ENCODE assay signal across 8 mouse cellular contexts in the genomic region with DNA sequence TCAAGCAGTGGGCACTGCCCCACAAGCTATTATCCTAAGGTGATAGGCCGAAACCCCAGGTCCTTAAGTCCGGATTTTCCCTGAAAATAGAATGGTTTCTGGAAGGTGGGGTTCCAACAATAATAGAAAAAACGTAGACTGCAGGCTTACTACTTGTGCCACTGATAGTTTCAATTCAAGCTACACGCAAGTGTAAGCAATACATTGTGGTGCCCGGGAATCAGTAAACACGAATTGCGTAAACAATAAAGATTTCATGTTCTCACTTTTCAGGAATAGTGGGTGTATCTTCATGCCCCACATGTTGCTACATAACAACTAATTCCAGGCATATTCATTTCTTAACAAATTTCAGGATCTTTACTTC. TPM values are rescaled to one million over a fixed set of nuclear protein-coding genes. Genes with fewer than 3 reads are reported as not detected.
DNase-seq lines count a peak whose midpoint lies in the region; ATAC-seq and TF ChIP-seq lines count a peak whose summit lies in the region.

No protein-coding gene starts in this region.

- no peaks in the 10 kb centered on the region; the same call in 1 of the 2 replicates for H3K4me1 ChIP-seq in lung, adult 2 months (ENCODE audit: control insufficient read depth, insufficient read depth, low read length)
- H3K4me1 ChIP-seq in embryonic facial prominence, embryonic 14.5 days (ENCODE audit: control insufficient read depth, insufficient read depth, low read length) = no peaks in the 10 kb centered on the region
- H3K4me1 ChIP-seq in intestine, embryonic 16.5 days (ENCODE audit: control insufficient read depth, insufficient read depth, low read length) = no peaks in the 10 kb centered on the region
- H3K4me1 ChIP-seq in neural tube, embryonic 13.5 days (replicated peaks) = peaks cover 14% of the 10 kb centered on the region; the same call in 1 of the 2 replicates

- H3K9ac ChIP-seq in embryonic facial prominence, embryonic 14.5 days (ENCODE audit: low read depth, low read length) = peak overlapping the region; percentile 48
- H3K9ac ChIP-seq in intestine, embryonic 16.5 days (ENCODE audit: low read depth, low read length) = peak overlapping the region; percentile 54; the same call in 1 of the 2 replicates
- H3K9ac ChIP-seq in neural tube, embryonic 13.5 days = peak overlapping the region; percentile 54; the same call in 1 of the 2 replicates

- 43% methylated on average over 7 of the region's 7 CpGs for WGBS in lung, adult 2 months
- WGBS in embryonic facial prominence, embryonic 14.5 days = 32% methylated on average over 7 of the region's 7 CpGs
- WGBS in intestine, embryonic 16.5 days = 26% methylated on average over 7 of the region's 7 CpGs
- 27% methylated on average over 7 of the region's 7 CpGs for WGBS in neural tube, embryonic 13.5 days

- no peak for TF ChIP-seq CTCF in lung, adult 2 months (IDR thresholded peaks at IDR 0.05; ENCODE audit: insufficient read depth, low read length)

- peak overlapping the region; percentile 32 for H3K4me3 ChIP-seq in lung, adult 2 months (replicated peaks; ENCODE audit: extremely low read depth, low read depth, low read length)
- H3K4me3 ChIP-seq in embryonic facial prominence, embryonic 14.5 days (ENCODE audit: low read depth, low read length) = peak overlapping the region; percentile 58
- H3K4me3 ChIP-seq in intestine, embryonic 16.5 days (ENCODE audit: low read length) = peak overlapping the region; percentile 57
- peak overlapping the region; percentile 54 for H3K4me3 ChIP-seq in neural tube, embryonic 13.5 days

- H3K27ac ChIP-seq in embryonic facial prominence, embryonic 14.5 days (replicated peaks; ENCODE audit: low read depth, low read length) = peak overlapping the region; percentile 44
- H3K27ac ChIP-seq in intestine, embryonic 16.5 days (ENCODE audit: low read length) = peak overlapping the region; percentile 57
- peak overlapping the region; percentile 65 for H3K27ac ChIP-seq in neural tube, embryonic 13.5 days (replicated peaks)

- H3K4me2 ChIP-seq in embryonic facial prominence, embryonic 14.5 days (ENCODE audit: low read depth, low read length) = peak overlapping the region; percentile 53
- peak overlapping the region; percentile 51 for H3K4me2 ChIP-seq in intestine, embryonic 16.5 days (ENCODE audit: low read depth, low read length)
- H3K4me2 ChIP-seq in neural tube, embryonic 13.5 days = peak overlapping the region; percentile 56

- no peak for TF ChIP-seq POLR2A in lung, adult 2 months (IDR thresholded peaks at IDR 0.05; ENCODE audit: borderline replicate concordance, extremely low read depth, low read depth, low read length)

- 0 out of 2 replicates have a peak, but pooled peaks cover under 1% of the 10 kb centered on the region for H3K27me3 ChIP-seq in embryonic facial prominence, embryonic 14.5 days (replicated peaks; ENCODE audit: control insufficient read depth, insufficient read depth, low read length)
- no peaks in the 10 kb centered on the region for H3K27me3 ChIP-seq in intestine, embryonic 16.5 days (replicated peaks; ENCODE audit: control insufficient read depth, insufficient read depth, low read length)
- peaks cover 13% of the 10 kb centered on the region for H3K27me3 ChIP-seq in neural tube, embryonic 13.5 days

- no peak for ATAC-seq in embryonic facial prominence, embryonic 14.5 days (ENCODE audit: low read depth)
- no peak for ATAC-seq in intestine, embryonic 16.5 days
- ATAC-seq in neural tube, embryonic 13.5 days (ENCODE audit: low read depth) = no peak
- no peak for ATAC-seq in erythroid progenitor cell, adult 5-6 weeks (replicated peaks; ENCODE audit: low FRiP score, poor library complexity, severe bottlenecking)

- H3K36me3 ChIP-seq in embryonic facial prominence, embryonic 14.5 days (ENCODE audit: control insufficient read depth, insufficient read depth, low read length) = no peaks in the 10 kb centered on the region
- no peaks in the 10 kb centered on the region for H3K36me3 ChIP-seq in intestine, embryonic 16.5 days (ENCODE audit: control insufficient read depth, insufficient read depth, low read length)
- H3K36me3 ChIP-seq in neural tube, embryonic 13.5 days = no peaks in the 10 kb centered on the region

- H3K9me3 ChIP-seq in embryonic facial prominence, embryonic 14.5 days (ENCODE audit: control insufficient read depth, low read length) = no peaks in the 10 kb centered on the region
- no peaks in the 10 kb centered on the region for H3K9me3 ChIP-seq in intestine, embryonic 16.5 days (ENCODE audit: control insufficient read depth, low read length)
- H3K9me3 ChIP-seq in neural tube, embryonic 13.5 days = no peaks in the 10 kb centered on the region

- DNase-seq in lung, adult 2 months = no peak
- DNase-seq in lung, adult 18-20 months = no peak
- DNase-seq in embryonic facial prominence, embryonic 14.5 days (ENCODE audit: low spot score) = no peak
- DNase-seq in T-cell, adult 2 months (ENCODE audit: low spot score) = no peak
- DNase-seq in adrenal gland, adult 8-10 months = no peak

RNA-seq across cellular contexts. Expression of a gene that starts 0.4 kb away (rescaled TPM):
- 11.3 and 26.5 TPM in 2 replicates for polyA plus RNA-seq in lung, adult 2 months (2012; rRNA removed)
- polyA plus RNA-seq in embryonic facial prominence, embryonic 14.5 days (2014; fragmentation: Nextera tagmentation; extraction: Ambion mirVana) = 42.1 and 46.8 TPM in 2 replicates
- polyA plus RNA-seq in intestine, embryonic 16.5 days (2015; fragmentation: Nextera tagmentation; extraction: Ambion mirVana) = 54.2 and 56.4 TPM in 2 replicates
- polyA plus RNA-seq in neural tube, embryonic 13.5 days (2015; fragmentation: Nextera tagmentation; extraction: Ambion mirVana) = 50.3 and 61.3 TPM in 2 replicates
- 7.1 and 9.0 TPM in 2 replicates for total RNA-seq in erythroid progenitor cell, adult 5-6 weeks (2015; ENCODE audit: low replicate concordance)
- 8.7 and 12.8 TPM in 2 replicates for total RNA-seq in erythroid progenitor cell, adult 5-6 weeks (2017; ENCODE audit: low replicate concordance)
- total RNA-seq in adrenal gland, adult 8-10 months (2022) = 10 to 100 TPM; 49.1 to 69.9 (median 64.8) TPM

RNA-seq across cellular contexts. Expression of a gene that starts 31.5 kb away (rescaled TPM):
- polyA plus RNA-seq in lung, adult 2 months (2012; rRNA removed) = 41.7 and 55.6 TPM in 2 replicates
- 4.6 and 4.9 TPM in 2 replicates for polyA plus RNA-seq in embryonic facial prominence, embryonic 14.5 days (2014; fragmentation: Nextera tagmentation; extraction: Ambion mirVana)
- 1.6 and 1.8 TPM in 2 replicates for polyA plus RNA-seq in intestine, embryonic 16.5 days (2015; fragmentation: Nextera tagmentation; extraction: Ambion mirVana)
- polyA plus RNA-seq in neural tube, embryonic 13.5 days (2015; fragmentation: Nextera tagmentation; extraction: Ambion mirVana) = 1.0 and 1.1 TPM in 2 replicates
- total RNA-seq in erythroid progenitor cell, adult 5-6 weeks (2015; ENCODE audit: low replicate concordance) = 11.7 and 13.3 TPM in 2 replicates
- 18.2 and 27.3 TPM in 2 replicates for total RNA-seq in erythroid progenitor cell, adult 5-6 weeks (2017; ENCODE audit: low replicate concordance)
- 10 to 100 TPM; 34.8 to 37.6 (median 36.7) TPM for total RNA-seq in adrenal gland, adult 8-10 months (2022)

RNA-seq across cellular contexts. Expression of a gene that starts 41.0 kb away (rescaled TPM):
- 0.51 and 0.57 TPM in 2 replicates for polyA plus RNA-seq in lung, adult 2 months (2012; rRNA removed)
- not detected in 2 replicates for polyA plus RNA-seq in embryonic facial prominence, embryonic 14.5 days (2014; fragmentation: Nextera tagmentation; extraction: Ambion mirVana)
- not detected in 2 replicates for polyA plus RNA-seq in intestine, embryonic 16.5 days (2015; fragmentation: Nextera tagmentation; extraction: Ambion mirVana)
- not detected in 2 replicates for polyA plus RNA-seq in neural tube, embryonic 13.5 days (2015; fragmentation: Nextera tagmentation; extraction: Ambion mirVana)
- total RNA-seq in erythroid progenitor cell, adult 5-6 weeks (2015; ENCODE audit: low replicate concordance) = not detected in 2 replicates
- not detected in 2 replicates for total RNA-seq in erythroid progenitor cell, adult 5-6 weeks (2017; ENCODE audit: low replicate concordance)
- not detected for total RNA-seq in adrenal gland, adult 8-10 months (2022)

RNA-seq across cellular contexts. Expression of a gene that starts 45.3 kb away (rescaled TPM):
- polyA plus RNA-seq in lung, adult 2 months (2012; rRNA removed) = 38.0 and 60.3 TPM in 2 replicates
- 12.6 and 14.5 TPM in 2 replicates for polyA plus RNA-seq in embryonic facial prominence, embryonic 14.5 days (2014; fragmentation: Nextera tagmentation; extraction: Ambion mirVana)
- 15.6 and 15.7 TPM in 2 replicates for polyA plus RNA-seq in intestine, embryonic 16.5 days (2015; fragmentation: Nextera tagmentation; extraction: Ambion mirVana)
- polyA plus RNA-seq in neural tube, embryonic 13.5 days (2015; fragmentation: Nextera tagmentation; extraction: Ambion mirVana) = 6.8 and 7.1 TPM in 2 replicates
- 37.1 and 39.8 TPM in 2 replicates for total RNA-seq in erythroid progenitor cell, adult 5-6 weeks (2015; ENCODE audit: low replicate concordance)
- 6.0 and 20.7 TPM in 2 replicates for total RNA-seq in erythroid progenitor cell, adult 5-6 weeks (2017; ENCODE audit: low replicate concordance)
- total RNA-seq in adrenal gland, adult 8-10 months (2022) = 1 to 10 TPM; 4.7 to 6.7 (median 6.5) TPM

RNA-seq across cellular contexts. Expression of a gene that starts 46.0 kb away (rescaled TPM):
- not detected in 2 replicates for polyA plus RNA-seq in lung, adult 2 months (2012; rRNA removed)
- not detected in 2 replicates for polyA plus RNA-seq in embryonic facial prominence, embryonic 14.5 days (2014; fragmentation: Nextera tagmentation; extraction: Ambion mirVana)
- not detected in 2 replicates for polyA plus RNA-seq in intestine, embryonic 16.5 days (2015; fragmentation: Nextera tagmentation; extraction: Ambion mirVana)
- polyA plus RNA-seq in neural tube, embryonic 13.5 days (2015; fragmentation: Nextera tagmentation; extraction: Ambion mirVana) = not detected in 2 replicates
- not detected in 2 replicates for total RNA-seq in erythroid progenitor cell, adult 5-6 weeks (2015; ENCODE audit: low replicate concordance)
- not detected in 2 replicates for total RNA-seq in erythroid progenitor cell, adult 5-6 weeks (2017; ENCODE audit: low replicate concordance)
- total RNA-seq in adrenal gland, adult 8-10 months (2022) = 1 to 10 TPM in 1 of 4 experiments, not detected in 3; 1.2 TPM
